Mouse (Mus musculus): Measurements from ENCODE around the gene Mgat4a.

DNA sequence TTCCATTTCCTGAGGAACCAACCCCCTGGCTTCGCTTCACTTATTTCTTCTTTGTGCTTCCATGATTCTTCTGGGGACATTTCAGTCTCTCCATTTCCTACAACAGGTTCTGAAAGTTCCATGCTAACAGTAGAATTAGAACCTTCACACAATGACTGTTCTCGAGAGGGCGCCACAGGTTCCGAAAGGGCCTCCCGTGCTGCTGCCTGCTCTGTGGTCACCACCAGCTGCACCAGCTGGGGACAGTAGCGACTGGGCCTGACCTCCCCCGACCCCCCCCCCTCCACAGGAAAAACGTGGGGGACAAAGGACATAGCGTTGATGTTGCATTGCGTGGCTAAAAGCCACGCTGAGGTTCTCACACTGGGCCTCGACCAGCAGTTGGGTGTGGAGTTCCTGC, 52.3 kb downstream of the Mgat4a start:
- TF ChIP-seq E2F4 (IDR thresholded peaks at IDR 0.05; ENCODE audit: insufficient replicate concordance, low read depth, low read length) (no peak), CTCF (conservative IDR thresholded peaks at IDR 0.05 in 1 of 2, IDR thresholded peaks at IDR 0.05 in 1 of 2; ENCODE audit: low read depth in 2 of 2, low read length in 2 of 2) (peak in 1 of 2 experiments; percentile 48; a peak in 2 of 4 replicates), MXI1 (IDR thresholded peaks at IDR 0.05; ENCODE audit: low read depth, low read length) (peak; percentile 21; the same call in 1 of the 2 replicates), POLR2A (IDR thresholded peaks at IDR 0.05; ENCODE audit: low read depth, low read length) (0 out of 2 replicates have a peak, but pooled peaks have one; percentile 28), RCOR1 (conservative IDR thresholded peaks at IDR 0.05; ENCODE audit: low read depth, low read length) (no peak), MAX (IDR thresholded peaks at IDR 0.05; ENCODE audit: low read length) (no peak), POLR2AphosphoS2 (IDR thresholded peaks at IDR 0.05; ENCODE audit: low read depth, low read length) (no peak)
